Mouse (Mus musculus) heart, adult 18-20 months (tissue): Measurements from ENCODE around the gene Ttf1. TPM values are rescaled to one million over a fixed set of nuclear protein-coding genes. Genes with fewer than 3 reads are reported as not detected.
A peak's percentile ranks its signal among the peaks of the same experiment; 100 is the strongest.
"Not testable (repeated sequence)": the region's sequence is repeated elsewhere in the genome, so short reads cannot be mapped to it uniquely, and the experiment has no call there.

Experiments used
- DNase-seq, 2 experiments: peaks; one replicate each; pipeline ENCODE4 v3.0.0; 2021 to 2022; ENCODE audit warnings: mixed read lengths in 1 of 2
- total RNA-seq, 2 experiments: library from RNA; stranded (reverse); gene quantifications; 2 replicates each; pipeline ENCODE4 v1.2.3; 2021

The Ttf1 gene
- total RNA-seq, 2 experiments from 2014 or later: 7.0 to 7.5 TPM

GRCm38 (mm10) chr2:29054991-29055390, 5.1 kb upstream of the Ttf1 start, which contains the start of gene Cfap77:
Cfap77 (minus strand) TSS chr2:29055066.
- peak; percentile 75 to 81 for DNase-seq

GRCm38 (mm10) chr2:29065796-29066195, 5.7 kb downstream of the Ttf1 start:
- DNase-seq: no peak

GRCm38 (mm10) chr2:29066410-29066809, 6.3 kb downstream of the Ttf1 start:
- DNase-seq: peak; percentile 9 to 11

- DNase-seq: no peak
Observed at GRCm38 (mm10) chr2:29074676-29075075, 14.6 kb downstream of the Ttf1 start.

- DNase-seq: no peak
Observed at GRCm38 (mm10) chr2:29075331-29076070, 15.4 kb downstream of the Ttf1 start.

GRCm38 (mm10) chr2:29076226-29076625, 16.2 kb downstream of the Ttf1 start:
- DNase-seq: no peak

- DNase-seq: peak; percentile 11 to 39
Observed at GRCm38 (mm10) chr2:29081965-29082364, 21.9 kb downstream of the Ttf1 start.

- no peak for DNase-seq
Observed at GRCm38 (mm10) chr2:29086026-29086425, 26.0 kb downstream of the Ttf1 start.

- not testable (repeated sequence) for DNase-seq
Observed at GRCm38 (mm10) chr2:29089276-29089675, 29.2 kb downstream of the Ttf1 start.

- DNase-seq: no peak
Observed at GRCm38 (mm10) chr2:29095674-29096073, 35.6 kb downstream of the Ttf1 start.

- DNase-seq: no peak
Observed at GRCm38 (mm10) chr2:29096751-29097150, 36.7 kb downstream of the Ttf1 start.

- peak in 1 of 2 experiments; percentile 18 for DNase-seq
Observed at GRCm38 (mm10) chr2:29097465-29097864, 37.4 kb downstream of the Ttf1 start.

GRCm38 (mm10) chr2:29097955-29098354, 37.9 kb downstream of the Ttf1 start:
- not testable (repeated sequence) for DNase-seq

GRCm38 (mm10) chr2:29098786-29099185, 38.7 kb downstream of the Ttf1 start:
- no peak for DNase-seq

GRCm38 (mm10) chr2:29099646-29100045, 39.6 kb downstream of the Ttf1 start:
- DNase-seq: no peak

- peak; percentile 34 to 39 for DNase-seq
Observed at GRCm38 (mm10) chr2:29100822-29101534, 40.9 kb downstream of the Ttf1 start.

GRCm38 (mm10) chr2:29102416-29103377, 42.6 kb downstream of the Ttf1 start:
- DNase-seq: peak in 1 of 2 experiments; percentile 23

GRCm38 (mm10) chr2:29120969-29121368, 60.9 kb downstream of the Ttf1 start:
- DNase-seq: no peak

- no peak for DNase-seq
Observed at GRCm38 (mm10) chr2:29122446-29122845, 62.4 kb downstream of the Ttf1 start.

- DNase-seq: peak in 1 of 2 experiments; percentile 10
Observed at GRCm38 (mm10) chr2:29123907-29124569, 64.0 kb downstream of the Ttf1 start, which contains the start of gene Setx. Setx (plus strand) TSS chr2:29124181.

GRCm38 (mm10) chr2:29124571-29124935, 64.5 kb downstream of the Ttf1 start:
- no peak for DNase-seq
